Mouse (Mus musculus) liver, adult 2 months (tissue): ENCODE data around the gene Pnpla2. TPM values are rescaled to one million over a fixed set of nuclear protein-coding genes. Genes with fewer than 3 reads are reported as not detected.

Source experiments
- DNase-seq: peaks from one replicate; pipeline ENCODE4 v3.0.0-alpha.2; 2011; ENCODE audit warnings: low read depth, low spot score; ENCODE audit errors: extremely low read depth
- H3K27ac ChIP-seq: fragments of 200-500 bp; replicated peaks from 2 replicates; pipeline ENCODE4 v1.5.1; 2012; ENCODE audit warnings: low read depth, mild to moderate bottlenecking, control low read depth, inconsistent platforms, low read length; ENCODE audit not compliant: insufficient read depth
- H3K27me3 ChIP-seq: fragments of 200-500 bp; 2 replicates; pipeline ENCODE4 v1.6.1; 2012; ENCODE audit warnings: mild to moderate bottlenecking, moderate library complexity, low read length, inconsistent platforms; ENCODE audit not compliant: control insufficient read depth, insufficient read depth
- H3K36me3 ChIP-seq: fragments of 200-500 bp; 2 replicates; pipeline ENCODE4 v1.6.1; 2012; ENCODE audit warnings: low read length, inconsistent platforms; ENCODE audit not compliant: control insufficient read depth, insufficient read depth
- H3K4me1 ChIP-seq: fragments of 200-500 bp; 2 replicates; pipeline ENCODE4 v1.6.1; 2011; ENCODE audit warnings: low read length; ENCODE audit not compliant: control insufficient read depth, insufficient read depth
- H3K4me3 ChIP-seq: fragments of 200-500 bp; 2 replicates; pipeline ENCODE4 v1.5.1; 2011; ENCODE audit warnings: low read depth, mild to moderate bottlenecking, control low read depth, low read length, moderate library complexity; ENCODE audit not compliant: insufficient read depth
- H3K79me2 ChIP-seq: fragments of 200-500 bp; 2 replicates; pipeline ENCODE4 v1.6.1; 2012; ENCODE audit warnings: inconsistent platforms, mild to moderate bottlenecking, low read length, moderate library complexity; ENCODE audit not compliant: control insufficient read depth, insufficient read depth
- H3K9ac ChIP-seq: fragments of 200-500 bp; 2 replicates; pipeline ENCODE4 v1.6.1; 2012; ENCODE audit warnings: low read depth, mild to moderate bottlenecking, control low read depth, inconsistent platforms, low read length
- CTCF ChIP-seq: fragments of 200-500 bp; IDR thresholded peaks from 2 replicates; pipeline ENCODE4 v1.5.1; 2011; ENCODE audit warnings: low read depth, low read length, control low read depth
- POLR2A ChIP-seq: fragments of 200-500 bp; IDR thresholded peaks from 2 replicates; pipeline ENCODE4 v1.6.1; 2011; ENCODE audit warnings: low read length, control low read depth; ENCODE audit not compliant: insufficient read depth; ENCODE audit errors: extremely low read depth
- WGBS: fragments of 180-500 bp; shearing (Covaris S2); methylation state at CpG from one replicate; pipeline ENCODE4 v1.1.7; 2018; 5-methylcytosine and 5-hydroxymethylcytosine counted together
- polyA plus RNA-seq: library from polyadenylated mRNA; depleted of rRNA; stranded (reverse); fragments of >200 nt; gene quantifications from 2 replicates; pipeline ENCODE4 v1.2.3, GENCODE M21; 2012
- total RNA-seq: library from RNA; depleted of rRNA; stranded (reverse); fragments of >200 nt; gene quantifications from 2 replicates; pipeline ENCODE4 v1.2.3, GENCODE M21; 2014

Pnpla2 gene
- total and polyA plus RNA-seq, 2 experiments = 22.6 to 84.8 TPM

GRCm38 (mm10) chr7:141469352-141469751, 14.4 kb downstream of the Pnpla2 start:
- no peak for TF ChIP-seq POLR2A
- no peak for TF ChIP-seq CTCF
- Histone ChIP-seq H3K27ac (peak overlapping the region; percentile 7; the same call in 1 of the 2 replicates), H3K4me3 (no peak overlapping the region), H3K9ac (no peak overlapping the region; the same call in 1 of the 2 replicates), H3K4me1 (peaks cover 25% of the 10 kb centered on the region), H3K79me2 (peaks cover 10% of the 10 kb centered on the region; the same call in 1 of the 2 replicates), H3K36me3 (peaks cover 8% of the 10 kb centered on the region; the same call in 1 of the 2 replicates), H3K27me3 (no peaks in the 10 kb centered on the region)
- 92% methylated on average over 6 of the region's 6 CpGs for WGBS
- no peak for DNase-seq

- WGBS = 95% methylated on average over 18 of the region's 18 CpGs
- no peak overlapping the region for H3K27ac ChIP-seq
- DNase-seq = no peak
These were observed 15.1 kb downstream of the Pnpla2 start for GRCm38 (mm10) chr7:141469901-141470636.

GRCm38 (mm10) chr7:141470637-141470944, 15.6 kb downstream of the Pnpla2 start:
- TF ChIP-seq CTCF (no peak), POLR2A (no peak)
- no peak for DNase-seq

More at GRCm38 (mm10) chr7:141469901-141470636, 15.1 kb downstream of the Pnpla2 start:
- Histone ChIP-seq H3K4me1 (peaks cover 27% of the 10 kb centered on the region), H3K4me3 (no peak overlapping the region), H3K9ac (no peak overlapping the region), H3K79me2 (peaks cover 16% of the 10 kb centered on the region; the same call in 1 of the 2 replicates), H3K36me3 (peaks cover 8% of the 10 kb centered on the region; the same call in 1 of the 2 replicates), H3K27me3 (no peaks in the 10 kb centered on the region)
- TF ChIP-seq CTCF = no peak
- no peak for TF ChIP-seq POLR2A

GRCm38 (mm10) chr7:141471236-141471635, 16.2 kb downstream of the Pnpla2 start:
- WGBS = 97% methylated on average over 1 of the region's 1 CpGs
- TF ChIP-seq POLR2A (no peak), CTCF (no peak)
- H3K4me1 ChIP-seq = peaks cover 22% of the 10 kb centered on the region
- H3K9ac ChIP-seq = no peak overlapping the region
- H3K36me3 ChIP-seq = peaks cover 8% of the 10 kb centered on the region; the same call in 1 of the 2 replicates
- H3K27ac ChIP-seq = no peak overlapping the region
- H3K79me2 ChIP-seq = peaks cover 16% of the 10 kb centered on the region; the same call in 1 of the 2 replicates
- H3K4me3 ChIP-seq = no peak overlapping the region
- no peaks in the 10 kb centered on the region for H3K27me3 ChIP-seq
- no peak for DNase-seq

More at GRCm38 (mm10) chr7:141470637-141470944, 15.6 kb downstream of the Pnpla2 start:
- Histone ChIP-seq H3K36me3 (peaks cover 8% of the 10 kb centered on the region; the same call in 1 of the 2 replicates), H3K27me3 (no peaks in the 10 kb centered on the region), H3K9ac (no peak overlapping the region), H3K27ac (no peak overlapping the region), H3K4me3 (no peak overlapping the region), H3K4me1 (peaks cover 25% of the 10 kb centered on the region), H3K79me2 (peaks cover 16% of the 10 kb centered on the region; the same call in 1 of the 2 replicates)
- 95% methylated on average over 10 of the region's 10 CpGs for WGBS

- H3K27ac ChIP-seq = no peak overlapping the region
- no peak for TF ChIP-seq CTCF
- TF ChIP-seq POLR2A = no peak
- no peak overlapping the region for H3K4me3 ChIP-seq
- no peak for DNase-seq
- H3K79me2 ChIP-seq = peaks cover 16% of the 10 kb centered on the region; the same call in 1 of the 2 replicates
- 78% methylated on average over 6 of the region's 6 CpGs for WGBS
- peaks cover 24% of the 10 kb centered on the region for H3K4me1 ChIP-seq
- H3K9ac ChIP-seq = no peak overlapping the region
- H3K27me3 ChIP-seq = no peaks in the 10 kb centered on the region
- peaks cover 8% of the 10 kb centered on the region; the same call in 1 of the 2 replicates for H3K36me3 ChIP-seq
These were observed 17.2 kb downstream of the Pnpla2 start for GRCm38 (mm10) chr7:141472226-141472625.

GRCm38 (mm10) chr7:141472763-141473162, 17.8 kb downstream of the Pnpla2 start:
- TF ChIP-seq POLR2A (no peak), CTCF (no peak)

More at GRCm38 (mm10) chr7:141472763-141473162, 17.8 kb downstream of the Pnpla2 start:
- Histone ChIP-seq H3K4me1 (peaks cover 29% of the 10 kb centered on the region), H3K27ac (no peak overlapping the region), H3K36me3 (peaks cover 8% of the 10 kb centered on the region; the same call in 1 of the 2 replicates), H3K9ac (no peak overlapping the region), H3K27me3 (no peaks in the 10 kb centered on the region), H3K79me2 (peaks cover 21% of the 10 kb centered on the region; the same call in 1 of the 2 replicates), H3K4me3 (no peak overlapping the region)
- WGBS = 86% methylated on average over 6 of the region's 6 CpGs
- no peak for DNase-seq
